Mouse (Mus musculus) heart, postnatal 36 days (tissue): ENCODE data around the gene Trcg1. TPM values are rescaled to one million over a fixed set of nuclear protein-coding genes. Genes with fewer than 3 reads are reported as not detected.
A peak's percentile ranks its signal among the peaks of the same experiment; 100 is the strongest.

Experiments used
- DNase-seq, 2 experiments: peaks; one replicate each; pipeline ENCODE4 v3.0.0; 2021 to 2022
- intact Hi-C: fragments of 180-260 bp; cut with DNase I; formaldehyde crosslinking; loops from one replicate; pipeline ENCODE4 v1.15.1; 2025
- total RNA-seq, 2 experiments: library from RNA; stranded (reverse); gene quantifications; 2 replicates each; pipeline ENCODE4 v1.2.3; 2021

Trcg1 gene
- total RNA-seq, 2 experiments from 2014 or later, result not detected

DNA sequence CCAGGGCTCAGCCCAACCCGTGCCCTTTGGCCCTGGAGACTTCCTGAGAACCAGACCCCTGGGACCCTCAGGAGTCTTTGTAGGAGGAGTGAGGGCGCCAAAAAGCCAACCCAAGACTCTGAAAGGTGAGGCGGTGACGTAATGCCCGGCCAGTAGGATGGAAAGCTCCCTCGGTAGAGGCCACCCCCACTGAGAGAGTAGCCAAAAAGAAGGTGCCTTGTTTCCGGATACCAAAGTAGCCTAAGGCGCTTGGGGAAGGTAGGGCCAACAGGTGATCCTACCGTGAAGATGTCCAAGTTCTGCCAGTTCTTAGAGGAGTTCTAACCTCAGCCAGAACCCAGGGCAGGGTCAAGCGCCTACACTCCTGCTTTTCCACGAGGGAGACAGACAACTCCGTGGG, 24.6 kb downstream of the Trcg1 start:
- intact Hi-C loops, result loop anchor here (2.0 kb wide), 1 partner anchor 90 kb away; no protein-coding TSS in a partner anchor
- DNase-seq, result no peak

DNA sequence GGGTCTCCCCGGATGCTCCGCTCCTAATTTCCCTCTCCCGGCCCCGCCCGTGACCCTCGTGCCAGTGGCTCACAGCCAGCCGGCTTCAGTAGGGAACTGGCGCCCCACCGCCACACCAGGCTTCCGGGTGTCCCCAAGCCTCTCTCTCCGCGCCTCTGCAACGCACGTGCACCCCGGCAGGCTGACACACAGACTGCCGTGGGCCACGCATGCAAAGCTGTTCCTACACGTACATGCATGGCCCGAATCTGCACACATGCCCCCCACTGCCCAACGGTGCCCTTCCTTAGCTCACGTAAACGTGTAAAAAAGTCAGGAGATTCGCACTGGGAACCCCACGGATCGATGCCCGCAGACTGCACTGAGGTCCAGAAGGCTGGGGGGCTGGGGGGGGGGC, 25.2 kb downstream of the Trcg1 start:
- intact Hi-C loops, result loop anchor here (2.0 kb wide), 1 partner anchor 89 kb away; no protein-coding TSS in a partner anchor
- peak; percentile 73 to 75 for DNase-seq

GRCm38 (mm10) chr9:57261913-57262794, 25.8 kb downstream of the Trcg1 start, which contains the start of gene 1700017B05Rik:
Gene 1700017B05Rik, minus strand, starts transcription at chr9:57262612.
- DNase-seq, result peak; percentile 77 to 86
- intact Hi-C loops, result loop anchor here (2.0 kb wide), 1 partner anchor 89 kb away; no protein-coding TSS in a partner anchor

GRCm38 (mm10) chr9:57262795-57263684, 26.7 kb downstream of the Trcg1 start:
- DNase-seq, result no peak
- intact Hi-C loops, result no loop called here

DNA sequence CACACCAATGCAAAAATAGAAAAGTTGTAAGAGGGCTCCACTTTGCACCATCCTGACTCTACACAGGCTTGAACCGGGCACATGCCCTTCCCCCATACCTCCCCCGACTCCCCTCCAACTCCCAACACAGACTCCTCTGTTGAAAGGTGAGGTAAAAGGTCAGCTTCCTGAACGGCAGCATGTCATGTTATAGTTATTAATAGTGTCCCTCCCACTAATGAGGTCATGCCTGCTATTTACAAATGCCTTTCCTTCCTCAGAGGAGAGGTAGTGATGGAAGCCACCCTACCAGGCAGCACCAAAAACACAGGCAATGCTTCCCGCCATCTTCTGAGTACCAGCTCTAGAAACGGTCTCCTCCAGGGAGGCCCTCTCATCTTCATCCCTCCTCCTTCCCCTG, 28.8 kb downstream of the Trcg1 start:
- intact Hi-C loops, result no loop called here
- no peak for DNase-seq

- intact Hi-C loops, result no loop called here
- DNase-seq, result no peak
These were observed 31.1 kb downstream of the Trcg1 start for GRCm38 (mm10) chr9:57267421-57267820.

GRCm38 (mm10) chr9:57268078-57268477, 31.7 kb downstream of the Trcg1 start:
- intact Hi-C loops, result no loop called here
- no peak for DNase-seq

- intact Hi-C loops, result no loop called here
These were observed 32.2 kb downstream of the Trcg1 start for GRCm38 (mm10) chr9:57268575-57268974.

GRCm38 (mm10) chr9:57269384-57269783, 33.0 kb downstream of the Trcg1 start:
- DNase-seq, result no peak
- intact Hi-C loops, result no loop called here

More at GRCm38 (mm10) chr9:57268575-57268974, 32.2 kb downstream of the Trcg1 start:
- no peak for DNase-seq

DNA sequence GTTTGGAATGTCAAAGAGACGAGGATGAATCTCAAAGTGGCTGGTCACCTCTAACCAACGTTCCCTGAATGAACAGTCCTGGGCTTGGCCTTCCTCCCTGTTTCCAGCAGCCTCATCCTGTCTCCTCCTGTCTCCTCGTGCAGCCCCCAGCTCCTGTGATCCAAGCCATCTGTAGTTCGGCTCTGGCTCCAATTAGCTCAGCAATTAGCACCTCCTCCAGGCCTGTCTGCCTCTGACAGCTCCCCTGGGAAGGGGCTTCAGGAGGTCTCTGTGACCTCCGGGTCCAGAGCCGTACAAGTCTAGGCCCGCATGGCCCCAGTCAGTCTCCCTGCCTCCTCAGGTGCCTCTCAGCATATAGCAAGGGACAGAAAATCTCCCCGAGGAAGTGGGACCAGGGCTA, 34.0 kb downstream of the Trcg1 start:
- intact Hi-C loops, result no loop called here
- DNase-seq, result no peak

GRCm38 (mm10) chr9:57271081-57271480, 34.7 kb downstream of the Trcg1 start:
- intact Hi-C loops, result no loop called here
- DNase-seq, result no peak

DNA sequence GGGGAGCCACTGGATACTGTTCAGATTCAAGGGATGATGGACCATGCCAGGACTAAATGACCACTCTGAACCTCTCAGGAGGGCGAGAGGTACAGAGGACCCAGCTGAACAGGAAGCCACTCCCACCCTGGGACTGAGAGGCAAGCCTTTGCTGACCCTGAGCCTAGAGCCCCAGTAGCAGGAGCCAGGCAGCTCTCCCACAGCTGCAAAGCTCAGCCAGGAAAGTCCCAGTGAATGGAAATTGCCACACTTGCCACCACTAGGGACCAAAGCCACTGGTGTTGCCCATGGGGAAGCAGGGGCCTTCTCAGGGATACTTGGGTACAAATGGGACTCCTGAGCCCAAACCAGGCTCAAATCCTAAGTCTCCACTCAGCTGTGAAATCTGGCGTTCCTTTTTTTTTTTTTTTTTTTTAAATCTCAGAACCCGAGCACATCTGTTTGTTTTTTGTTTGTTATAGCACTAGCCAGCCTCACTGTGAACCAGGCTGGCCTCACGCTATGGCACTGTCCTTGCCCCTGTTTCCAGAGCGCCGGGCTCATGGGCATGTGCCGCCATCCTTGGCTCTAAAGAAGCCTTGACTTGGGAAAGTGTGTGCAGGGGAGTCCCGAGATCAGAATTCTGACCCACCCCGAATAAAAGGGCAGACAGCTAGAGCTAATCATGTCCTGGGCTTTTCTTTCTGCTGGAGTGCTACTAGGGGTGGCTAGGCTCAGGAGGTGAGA, 35.6 kb downstream of the Trcg1 start:
- intact Hi-C loops, result no loop called here
- DNase-seq, result no peak

DNA sequence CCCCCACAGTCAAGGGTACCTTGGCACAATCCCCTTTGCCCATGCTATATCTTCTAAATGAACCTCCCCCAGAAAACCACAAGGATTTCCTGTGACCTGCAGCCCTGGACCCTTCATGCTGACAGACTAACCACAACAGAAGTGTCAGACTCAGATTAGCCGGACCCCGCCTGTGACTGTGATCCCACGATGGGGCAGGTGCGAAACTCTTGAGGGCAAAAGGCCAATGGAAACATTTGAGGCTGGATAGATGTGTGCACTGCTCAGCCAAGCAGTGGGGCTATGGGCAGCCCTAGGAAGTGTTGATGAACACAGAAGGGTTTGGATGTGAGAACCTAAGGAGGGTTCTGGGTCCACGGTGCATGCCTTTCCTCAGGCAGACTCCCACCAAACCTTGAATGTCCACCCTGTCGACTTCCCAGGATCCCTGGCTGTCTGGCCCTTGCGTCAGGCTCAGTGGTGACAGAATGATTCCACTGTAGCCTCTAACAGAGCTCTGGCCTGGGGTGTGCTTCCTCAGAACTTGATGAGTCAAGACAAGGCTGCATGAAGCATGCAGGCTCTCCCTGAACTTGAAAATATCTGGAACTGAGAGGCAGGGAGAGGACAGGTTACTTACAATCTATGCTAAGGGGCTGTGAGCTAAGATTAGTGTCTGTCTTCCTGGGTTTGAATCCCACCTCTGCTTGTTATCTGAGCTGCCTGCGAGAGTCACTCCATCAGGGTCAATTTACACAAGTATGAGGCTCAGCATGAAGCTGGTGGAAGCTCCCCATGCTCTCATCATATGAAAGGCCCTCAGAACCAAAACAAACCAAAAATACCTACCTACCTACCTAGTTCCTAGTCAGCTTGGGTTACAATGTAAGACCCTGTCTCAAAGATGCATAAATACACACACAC, 36.8 kb downstream of the Trcg1 start:
- intact Hi-C loops, result no loop called here
- no peak for DNase-seq

DNA sequence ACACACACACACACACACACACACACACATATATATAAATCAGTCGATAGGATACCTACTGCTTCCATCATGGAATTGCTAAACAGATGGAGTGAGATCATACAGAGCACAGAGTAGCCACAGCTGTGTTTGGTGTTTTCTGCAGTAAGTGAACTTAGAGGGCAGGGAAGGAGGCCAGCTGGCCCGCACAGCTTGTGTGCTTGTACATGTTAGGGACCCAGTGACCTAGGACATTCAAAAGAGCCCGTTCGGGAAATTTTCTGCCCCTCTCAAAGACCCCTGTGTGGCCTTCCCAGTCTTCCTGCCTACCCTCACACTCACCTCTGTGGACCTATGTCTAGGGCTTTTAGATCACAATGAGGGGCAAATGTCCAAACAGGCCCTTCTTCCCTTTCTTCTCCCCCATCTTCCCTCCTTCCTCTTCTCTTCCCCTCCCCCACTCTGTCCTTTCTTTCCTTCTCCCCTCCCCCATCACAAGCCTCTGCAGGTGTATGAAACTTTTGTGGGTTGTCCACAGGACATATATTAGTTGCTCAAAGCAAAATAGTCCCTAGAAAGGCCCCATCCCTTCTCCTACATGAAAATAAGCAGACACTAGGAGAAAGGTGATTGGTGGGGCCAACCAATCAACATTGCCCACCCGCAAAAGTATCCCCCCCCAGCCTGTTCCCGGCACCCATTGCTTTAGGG, 37.6 kb downstream of the Trcg1 start:
- intact Hi-C loops, result no loop called here
- DNase-seq, result no peak

- intact Hi-C loops, result no loop called here
- DNase-seq, result peak; percentile 44 to 56
These were observed 40.0 kb downstream of the Trcg1 start for GRCm38 (mm10) chr9:57276311-57276710.

GRCm38 (mm10) chr9:57278268-57278667, 41.9 kb downstream of the Trcg1 start:
- DNase-seq, result no peak
- intact Hi-C loops, result no loop called here

DNA sequence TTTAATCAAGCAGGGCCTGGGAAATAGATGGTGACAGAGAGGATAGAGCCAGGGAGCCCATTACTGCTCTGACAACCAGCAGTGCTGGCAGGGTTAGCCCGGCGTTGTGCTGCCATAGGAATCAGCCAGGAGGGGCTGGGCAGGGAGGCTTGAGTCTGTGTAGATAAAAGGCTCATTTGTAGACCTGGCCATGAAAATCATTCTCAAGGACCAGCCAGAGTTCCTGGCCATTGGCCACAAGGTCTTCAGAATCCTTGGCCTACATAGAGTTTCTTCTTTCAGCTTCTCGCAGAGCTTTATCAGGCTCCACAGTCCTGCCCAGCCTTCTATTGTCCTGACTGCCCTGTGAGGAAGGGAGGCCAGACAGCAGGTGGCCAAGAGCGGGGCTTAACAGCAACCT, 43.1 kb downstream of the Trcg1 start:
- intact Hi-C loops, result no loop called here
- no peak for DNase-seq

GRCm38 (mm10) chr9:57281549-57281948, 45.2 kb downstream of the Trcg1 start:
- intact Hi-C loops, result no loop called here
- DNase-seq, result no peak

DNA sequence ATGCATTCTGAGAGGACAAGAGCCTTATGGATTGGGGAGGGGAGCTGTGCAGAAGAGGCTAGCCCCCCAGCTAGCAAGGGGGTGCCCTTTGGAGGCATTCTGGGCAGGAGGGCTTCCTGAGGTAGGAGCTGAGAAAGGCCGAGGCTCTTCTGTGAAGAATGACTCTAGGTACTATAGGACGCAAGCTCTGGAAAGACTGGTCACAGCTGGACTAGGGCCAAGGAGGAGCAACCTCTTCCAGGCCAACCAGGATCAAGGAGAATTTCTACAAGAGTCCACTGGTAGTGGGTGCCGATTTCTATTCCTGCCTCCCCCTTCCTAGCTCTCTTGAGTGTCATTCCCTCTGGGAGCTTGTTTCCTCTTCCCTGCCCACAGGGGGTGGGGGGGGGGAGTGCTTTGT, 46.3 kb downstream of the Trcg1 start:
- intact Hi-C loops, result no loop called here
- DNase-seq, result no peak
